Mouse (Mus musculus): ENCODE results near the gene Acot2. TPM values are rescaled to one million over a fixed set of nuclear protein-coding genes. Genes with fewer than 3 reads are reported as not detected.

The Acot2 gene
- polyA plus RNA-seq, 1 experiment from 2014 or later, result 24.0 TPM

DNA sequence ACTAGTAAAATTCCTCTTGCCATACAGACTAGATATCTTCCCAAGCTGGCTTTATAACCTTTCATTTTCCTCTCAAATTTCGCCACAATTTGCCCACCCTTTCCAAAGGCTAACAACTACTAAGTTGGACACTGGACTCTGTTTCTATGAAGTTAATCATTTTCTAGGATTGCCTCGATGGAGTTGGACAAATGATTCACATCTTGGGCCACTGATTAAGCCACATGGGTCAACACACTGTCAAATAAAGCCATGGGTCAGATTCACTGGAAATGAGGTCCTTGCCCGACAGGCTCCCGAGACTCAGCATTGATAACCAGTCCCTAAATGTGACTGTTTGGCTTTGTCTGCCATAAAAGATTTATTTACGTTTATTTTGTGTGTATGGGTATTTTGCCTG lies 54.6 kb downstream of the Acot2 start:
- no peak for ATAC-seq (ENCODE audit: insufficient number of reproducible peaks, low FRiP score, low TSS enrichment, low read depth)
- H3K9ac ChIP-seq, result no peak overlapping the region
- H3K27ac ChIP-seq (replicated peaks), result no peak overlapping the region
- no peak overlapping the region for H3K4me2 ChIP-seq (replicated peaks)
- H3K36me3 ChIP-seq, result no peaks in the 10 kb centered on the region
- H3K4me1 ChIP-seq, result no peaks in the 10 kb centered on the region
- H3K9me3 ChIP-seq (replicated peaks), result peaks cover 5% of the 10 kb centered on the region; the same call in 1 of the 2 replicates
- WGBS, result 86% methylated on average over 5 of the region's 5 CpGs
- H3K4me3 ChIP-seq (replicated peaks), result no peak overlapping the region
- no peaks in the 10 kb centered on the region for H3K27me3 ChIP-seq

Other genes with a start within 250 kb of the Acot2 start
- gene Papln, start 224.2 kb upstream of the Acot2 start, polyA plus RNA-seq (2015; fragmentation: Nextera tagmentation; extraction: Ambion mirVana), result 5.2 and 5.4 TPM in 2 replicates
- gene Numb, start 65.9 kb upstream of the Acot2 start, polyA plus RNA-seq (2015; fragmentation: Nextera tagmentation; extraction: Ambion mirVana), result 35.3 and 37.3 TPM in 2 replicates
- 14.7 and 15.4 TPM in 2 replicates for gene Riox1, start 37.3 kb upstream of the Acot2 start, polyA plus RNA-seq (2015; fragmentation: Nextera tagmentation; extraction: Ambion mirVana)
- not detected in 2 replicates for gene Heatr4, start 3.0 kb upstream of the Acot2 start, polyA plus RNA-seq (2015; fragmentation: Nextera tagmentation; extraction: Ambion mirVana)
- 50.2 and 58.9 TPM in 2 replicates for gene Acot1, start 21.6 kb downstream of the Acot2 start, polyA plus RNA-seq (2015; fragmentation: Nextera tagmentation; extraction: Ambion mirVana)
- 0.25 and 0.45 TPM in 2 replicates for gene Acot4, start 50.5 kb downstream of the Acot2 start, polyA plus RNA-seq (2015; fragmentation: Nextera tagmentation; extraction: Ambion mirVana)
- not detected in 2 replicates for gene Gm49366, start 51.1 kb downstream of the Acot2 start, polyA plus RNA-seq (2015; fragmentation: Nextera tagmentation; extraction: Ambion mirVana)
- not detected in 2 replicates for gene Acot3, start 64.3 kb downstream of the Acot2 start, polyA plus RNA-seq (2015; fragmentation: Nextera tagmentation; extraction: Ambion mirVana)
- gene Acot5, start 81.5 kb downstream of the Acot2 start, polyA plus RNA-seq (2015; fragmentation: Nextera tagmentation; extraction: Ambion mirVana), result 0.16 TPM in 2 replicates
- gene Acot6, start 112.8 kb downstream of the Acot2 start, polyA plus RNA-seq (2015; fragmentation: Nextera tagmentation; extraction: Ambion mirVana), result 2.1 and 2.4 TPM in 2 replicates
- 6.0 and 6.3 TPM in 2 replicates for gene Dnal1, start 126.5 kb downstream of the Acot2 start, polyA plus RNA-seq (2015; fragmentation: Nextera tagmentation; extraction: Ambion mirVana)
- gene Pnma1, start 160.6 kb downstream of the Acot2 start, polyA plus RNA-seq (2015; fragmentation: Nextera tagmentation; extraction: Ambion mirVana), result 1.8 and 3.0 TPM in 2 replicates
- 15.4 and 15.9 TPM in 2 replicates for gene Elmsan1, start 231.0 kb downstream of the Acot2 start, polyA plus RNA-seq (2015; fragmentation: Nextera tagmentation; extraction: Ambion mirVana)